Mouse (Mus musculus) brain, embryonic 14.5 days (tissue): ENCODE data around the gene Nt5c2.

ENCODE experiments used
- CTCF ChIP-seq: fragments of 200-500 bp; IDR thresholded peaks from 2 replicates; pipeline ENCODE4 v1.5.1; 2012; ENCODE audit warnings: inconsistent platforms, mild to moderate bottlenecking, moderate library complexity, borderline replicate concordance; ENCODE audit not compliant: insufficient read depth, insufficient read length; ENCODE audit errors: extremely low read depth
- POLR2A ChIP-seq: fragments of 200-500 bp; IDR thresholded peaks from 2 replicates; pipeline ENCODE4 v1.6.1; 2012; ENCODE audit warnings: mild to moderate bottlenecking, inconsistent platforms, borderline replicate concordance; ENCODE audit not compliant: poor library complexity, insufficient read depth, insufficient read length, severe bottlenecking; ENCODE audit errors: extremely low read depth

- no peak for TF ChIP-seq CTCF
- TF ChIP-seq POLR2A = no peak
Observed at GRCm38 (mm10) chr19:46961047-46961651, 53.8 kb downstream of the Nt5c2 start.
